Mouse (Mus musculus): ENCODE measurements around the gene Slc2a10.

DNA sequence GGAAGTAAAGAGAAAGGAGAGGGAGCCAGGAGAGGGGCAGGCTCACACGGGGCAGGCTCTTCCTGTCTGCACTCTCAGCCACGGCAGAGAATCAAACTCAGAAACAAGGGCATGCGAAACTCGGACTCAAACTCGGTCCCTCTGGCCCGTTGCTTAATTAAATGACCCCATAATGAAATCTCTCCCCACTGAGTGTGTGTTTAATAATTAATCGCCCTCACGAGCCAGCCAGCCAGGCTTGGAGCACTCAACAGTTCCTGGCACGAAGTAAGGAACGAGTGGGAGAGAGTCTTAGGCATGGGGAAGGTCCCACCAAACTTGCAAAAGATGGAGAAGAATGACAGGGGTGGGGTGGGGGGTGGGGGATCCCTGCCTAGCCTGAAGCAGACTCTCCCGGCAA, 55.3 kb downstream of the Slc2a10 start:
- TF ChIP-seq MYOG (IDR thresholded peaks at IDR 0.05; ENCODE audit: control insufficient read depth in 1 of 3, insufficient read depth in 1 of 3, insufficient read length in 2 of 3, low read depth in 2 of 3), result no peak
- TF ChIP-seq E2F4 (IDR thresholded peaks at IDR 0.05; ENCODE audit: insufficient read depth), result no peak
- TF ChIP-seq POLR2A (IDR thresholded peaks at IDR 0.05; ENCODE audit: insufficient read length, low read depth), result no peak
- no peak for TF ChIP-seq MAX (IDR thresholded peaks at IDR 0.05; ENCODE audit: low read depth)
- no peak for TF ChIP-seq USF1 (IDR thresholded peaks at IDR 0.05; ENCODE audit: low read depth)
- no peak for TF ChIP-seq MYOD1 (IDR thresholded peaks at IDR 0.05; ENCODE audit: control insufficient read depth in 1 of 3, insufficient read length in 2 of 3, low read depth in 2 of 3)
- TF ChIP-seq SRF (IDR thresholded peaks at IDR 0.05; ENCODE audit: control insufficient read depth, insufficient read length, low read depth), result no peak
- no peak for TF ChIP-seq CEBPB (IDR thresholded peaks at IDR 0.05; ENCODE audit: insufficient read depth, poor library complexity, severe bottlenecking)

Measured in myocyte (in vitro differentiated cells).